Mouse (Mus musculus) neural tube, embryonic 14.5 days (tissue): ENCODE results near the gene Col16a1. TPM values are rescaled to one million over a fixed set of nuclear protein-coding genes. Genes with fewer than 3 reads are reported as not detected.
A peak's percentile ranks its signal among the peaks of the same experiment; 100 is the strongest.

Experiments used
- ATAC-seq: fragments of 200-750 bp; cut with Nextera tagmentation; 2 replicates; pipeline ENCODE4 v1.8.0; 2017; ENCODE audit warnings: low read depth, mild to moderate bottlenecking, moderate TSS enrichment, moderate library complexity
- H3K27ac ChIP-seq: fragments of 300-500 bp; sonication (generic); 2 replicates; pipeline ENCODE4 v1.5.1; 2014; ENCODE audit warnings: low read depth, mild to moderate bottlenecking, control low read depth, low read length, moderate library complexity, mixed read lengths
- H3K27me3 ChIP-seq: fragments of 300-500 bp; sonication (generic); 2 replicates; pipeline ENCODE4 v1.6.1; 2014; ENCODE audit warnings: low read length; ENCODE audit not compliant: control insufficient read depth, insufficient read depth
- H3K36me3 ChIP-seq: fragments of 300-500 bp; sonication (generic); 2 replicates; pipeline ENCODE4 v1.6.1; 2014; ENCODE audit warnings: low read length, mixed read lengths; ENCODE audit not compliant: control insufficient read depth, insufficient read depth
- H3K4me1 ChIP-seq: fragments of 300-500 bp; sonication (generic); 2 replicates; pipeline ENCODE4 v1.6.1; 2014; ENCODE audit warnings: low read length; ENCODE audit not compliant: control insufficient read depth, insufficient read depth
- H3K4me2 ChIP-seq: fragments of 300-500 bp; sonication (generic); 2 replicates; pipeline ENCODE4 v1.6.1; 2014; ENCODE audit warnings: mild to moderate bottlenecking, low read depth, low read length, control low read depth
- H3K4me3 ChIP-seq: fragments of 300-500 bp; sonication (generic); 2 replicates; pipeline ENCODE4 v1.5.1; 2014; ENCODE audit warnings: low read depth, low read length, control low read depth, mixed read lengths
- H3K9ac ChIP-seq: fragments of 300-500 bp; sonication (generic); replicated peaks from 2 replicates; pipeline ENCODE4 v1.6.1; 2014; ENCODE audit warnings: low read depth, mild to moderate bottlenecking, control low read depth, low read length, mixed read lengths
- H3K9me3 ChIP-seq: fragments of 300-500 bp; sonication (generic); 2 replicates; pipeline ENCODE4 v1.6.1; 2016; ENCODE audit warnings: low read length; ENCODE audit not compliant: control insufficient read depth
- WGBS: fragments of 180-500 bp; shearing (Covaris S2); extraction: QIAGEN DNeasy Blood & Tissue Kit; methylation state at CpG from one replicate; pipeline ENCODE4 v1.1.7; 2014; 5-methylcytosine and 5-hydroxymethylcytosine counted together
- polyA plus RNA-seq: library from polyadenylated mRNA; unstranded; fragments of >200 nt; fragmentation: Nextera tagmentation; extraction: Ambion mirVana; gene quantifications from 2 replicates; pipeline ENCODE4 v1.2.1, GENCODE M21; 2014

Gene Col16a1
- polyA plus RNA-seq, 1 experiment from 2014 or later, result 5.8 TPM

GRCm38 (mm10) chr4:130054727-130055126 is 7.1 kb downstream of the Col16a1 start:
- H3K27ac ChIP-seq, result no peak overlapping the region
- H3K9ac ChIP-seq, result no peak overlapping the region
- no peaks in the 10 kb centered on the region for H3K36me3 ChIP-seq
- no peak overlapping the region for H3K4me3 ChIP-seq
- no peaks in the 10 kb centered on the region for H3K27me3 ChIP-seq
- peaks cover 9% of the 10 kb centered on the region; the same call in 1 of the 2 replicates for H3K4me1 ChIP-seq
- H3K9me3 ChIP-seq, result no peaks in the 10 kb centered on the region
- no peak for ATAC-seq
- no peak overlapping the region for H3K4me2 ChIP-seq
- WGBS, result 47% methylated on average over 1 of the region's 1 CpGs

- no peak overlapping the region for H3K9ac ChIP-seq
These were observed 7.7 kb downstream of the Col16a1 start for GRCm38 (mm10) chr4:130055160-130056010.

GRCm38 (mm10) chr4:130056011-130056322 is 8.3 kb downstream of the Col16a1 start:
- 23% methylated on average over 3 of the region's 3 CpGs for WGBS
- Histone ChIP-seq H3K9ac (no peak overlapping the region), H3K27me3 (no peaks in the 10 kb centered on the region), H3K4me3 (no peak overlapping the region), H3K4me1 (peaks cover 9% of the 10 kb centered on the region; the same call in 1 of the 2 replicates), H3K9me3 (no peaks in the 10 kb centered on the region), H3K4me2 (no peak overlapping the region), H3K27ac (no peak overlapping the region), H3K36me3 (no peaks in the 10 kb centered on the region)
- ATAC-seq, result peak; percentile 59; the same call in 1 of the 2 replicates

More at GRCm38 (mm10) chr4:130055160-130056010, 7.7 kb downstream of the Col16a1 start:
- Histone ChIP-seq H3K4me1 (peaks cover 9% of the 10 kb centered on the region; the same call in 1 of the 2 replicates), H3K27me3 (no peaks in the 10 kb centered on the region), H3K27ac (no peak overlapping the region), H3K9me3 (no peaks in the 10 kb centered on the region), H3K4me2 (no peak overlapping the region), H3K4me3 (no peak overlapping the region), H3K36me3 (no peaks in the 10 kb centered on the region)
- ATAC-seq, result 0 out of 2 replicates have a peak, but pooled peaks have one; percentile 50
- 72% methylated on average over 14 of the region's 14 CpGs for WGBS

GRCm38 (mm10) chr4:130056471-130056870 is 8.8 kb downstream of the Col16a1 start:
- ATAC-seq, result no peak
- 30% methylated on average over 3 of the region's 3 CpGs for WGBS
- Histone ChIP-seq H3K9me3 (no peaks in the 10 kb centered on the region), H3K27ac (no peak overlapping the region), H3K4me1 (peaks cover 9% of the 10 kb centered on the region; the same call in 1 of the 2 replicates), H3K27me3 (no peaks in the 10 kb centered on the region), H3K36me3 (no peaks in the 10 kb centered on the region), H3K9ac (no peak overlapping the region), H3K4me3 (no peak overlapping the region), H3K4me2 (no peak overlapping the region)

DNA sequence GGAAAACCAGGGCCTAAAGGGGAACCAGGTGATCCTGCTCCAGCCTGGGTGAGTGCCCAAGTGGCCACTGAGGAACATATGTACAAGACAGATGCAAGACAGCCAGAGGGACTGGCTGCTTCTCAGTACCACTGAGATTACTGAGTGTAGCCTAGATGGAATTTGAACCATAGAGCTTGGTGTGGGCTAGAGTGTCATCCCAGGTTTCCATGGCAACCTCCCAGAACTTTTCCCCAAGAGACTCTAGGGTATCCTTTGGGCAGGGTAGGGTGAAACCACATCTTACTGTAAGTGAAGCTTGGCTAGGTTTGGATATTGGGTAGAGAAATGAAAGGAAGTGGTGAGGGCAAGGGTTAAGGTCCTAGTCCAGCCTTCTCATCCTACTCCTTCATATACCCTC is 13.3 kb downstream of the Col16a1 start:
- H3K4me1 ChIP-seq, result peaks cover 3% of the 10 kb centered on the region; the same call in 1 of the 2 replicates
- no peaks in the 10 kb centered on the region for H3K27me3 ChIP-seq
- H3K4me3 ChIP-seq, result no peak overlapping the region
- no peaks in the 10 kb centered on the region for H3K9me3 ChIP-seq
- no peaks in the 10 kb centered on the region for H3K36me3 ChIP-seq
- H3K4me2 ChIP-seq, result no peak overlapping the region
- no peak for ATAC-seq
- H3K9ac ChIP-seq, result no peak overlapping the region
- no peak overlapping the region for H3K27ac ChIP-seq

- Histone ChIP-seq H3K9me3 (no peaks in the 10 kb centered on the region), H3K4me3 (no peak overlapping the region), H3K4me2 (no peak overlapping the region), H3K27ac (no peak overlapping the region), H3K27me3 (no peaks in the 10 kb centered on the region), H3K9ac (no peak overlapping the region), H3K36me3 (no peaks in the 10 kb centered on the region), H3K4me1 (no peaks in the 10 kb centered on the region)
- 68% methylated on average over 7 of the region's 7 CpGs for WGBS
- no peak for ATAC-seq
These were observed 15.6 kb downstream of the Col16a1 start for GRCm38 (mm10) chr4:130063191-130063590.

GRCm38 (mm10) chr4:130066816-130067215 is 19.2 kb downstream of the Col16a1 start:
- Histone ChIP-seq H3K9me3 (no peaks in the 10 kb centered on the region), H3K36me3 (no peaks in the 10 kb centered on the region), H3K4me3 (no peak overlapping the region), H3K27ac (no peak overlapping the region), H3K27me3 (no peaks in the 10 kb centered on the region), H3K4me1 (no peaks in the 10 kb centered on the region), H3K9ac (no peak overlapping the region), H3K4me2 (no peak overlapping the region)
- 8% methylated on average over 8 of the region's 8 CpGs for WGBS
- ATAC-seq, result no peak

DNA sequence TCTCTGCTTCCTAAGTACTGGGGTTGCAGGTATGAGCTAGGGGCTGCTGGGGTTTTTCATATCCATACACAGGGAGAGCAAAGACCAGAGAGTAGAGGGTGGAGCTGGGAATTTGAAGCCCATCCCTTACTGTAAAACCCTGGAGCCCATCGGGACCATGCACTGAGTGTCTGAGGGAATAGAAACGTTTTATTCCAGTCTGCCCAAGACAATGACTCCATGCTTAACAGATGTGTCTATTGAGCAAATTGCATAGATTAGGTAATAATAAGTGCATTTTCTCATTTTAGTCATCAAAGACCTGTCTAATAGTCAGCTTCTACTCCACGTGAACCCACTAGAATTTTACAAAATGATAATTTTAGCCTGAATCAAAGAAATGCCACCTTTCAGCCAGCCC is 22.9 kb downstream of the Col16a1 start:
- ATAC-seq, result no peak
- Histone ChIP-seq H3K9ac (no peak overlapping the region), H3K4me2 (no peak overlapping the region), H3K36me3 (no peaks in the 10 kb centered on the region), H3K4me3 (no peak overlapping the region), H3K4me1 (no peaks in the 10 kb centered on the region), H3K27ac (no peak overlapping the region), H3K27me3 (no peaks in the 10 kb centered on the region), H3K9me3 (no peaks in the 10 kb centered on the region)
- WGBS, result 59% methylated on average over 3 of the region's 3 CpGs

DNA sequence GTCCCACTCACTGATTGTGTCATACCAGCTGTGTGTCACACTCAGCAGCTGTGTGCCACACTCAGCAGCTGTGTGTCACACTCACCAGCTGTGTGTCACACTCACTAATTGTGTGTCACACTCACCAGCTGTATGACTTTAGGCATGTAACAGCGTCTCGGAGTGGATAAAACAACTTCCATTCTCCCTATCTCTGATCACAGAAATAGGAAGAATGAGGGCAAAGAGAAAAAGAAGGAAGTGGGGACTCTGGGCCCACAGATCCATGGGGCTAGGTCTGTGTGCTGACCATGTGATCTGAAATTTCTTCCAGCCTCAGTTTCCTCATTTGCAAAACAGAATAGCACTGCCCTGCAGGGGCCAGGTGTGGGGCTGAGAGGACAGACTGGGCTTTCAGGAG is 24.1 kb downstream of the Col16a1 start:
- 88% methylated on average over 2 of the region's 2 CpGs for WGBS
- Histone ChIP-seq H3K9ac (no peak overlapping the region), H3K4me1 (no peaks in the 10 kb centered on the region), H3K4me2 (no peak overlapping the region), H3K4me3 (no peak overlapping the region), H3K9me3 (no peaks in the 10 kb centered on the region), H3K27ac (no peak overlapping the region), H3K27me3 (no peaks in the 10 kb centered on the region), H3K36me3 (no peaks in the 10 kb centered on the region)
- ATAC-seq, result no peak
